Mouse (Mus musculus) brain, embryonic 14.5 days (tissue): ENCODE data around the gene Mark4.

Source experiments
- CTCF ChIP-seq: fragments of 200-500 bp; IDR thresholded peaks from 2 replicates; pipeline ENCODE4 v1.5.1; 2012; ENCODE audit warnings: inconsistent platforms, mild to moderate bottlenecking, moderate library complexity, borderline replicate concordance; ENCODE audit not compliant: insufficient read depth, insufficient read length; ENCODE audit errors: extremely low read depth
- POLR2A ChIP-seq: fragments of 200-500 bp; IDR thresholded peaks from 2 replicates; pipeline ENCODE4 v1.6.1; 2012; ENCODE audit warnings: mild to moderate bottlenecking, inconsistent platforms, borderline replicate concordance; ENCODE audit not compliant: poor library complexity, insufficient read depth, insufficient read length, severe bottlenecking; ENCODE audit errors: extremely low read depth

GRCm38 (mm10) chr7:19383708-19384107 lies 74.9 kb downstream of the Mark4 start:
- TF ChIP-seq CTCF (no peak), POLR2A (no peak)
